Comparison of ENCODE assay signal across 14 mouse cellular contexts in genomic region chr1:188457221-188458008, GRCm38 (mm10).
DNase-seq lines count a peak whose midpoint lies in the region; ATAC-seq lines count a peak whose summit lies in the region.
"Had no signal": no experiment of that assay in that cellular context is flagged by ENCODE, and none has a peak within 500 bp of the region (broad histone marks: within the 10 kb centered on the region; RNA-seq: fewer than 3 reads in every experiment).

No protein-coding gene starts in this region.

- intact Hi-C loops in gastrocnemius, postnatal 14 days (cut with DNase I; ENCODE audit: low total_unique reads), result no loop called here

- H3K27me3 ChIP-seq in limb, embryonic 12.5 days, result peaks cover 10% of the 10 kb centered on the region; the same call in 1 of the 2 replicates
- H3K27me3 ChIP-seq in limb, embryonic 10.5 days (ENCODE audit: low read depth, poor library complexity, severe bottlenecking), result peaks cover 20% of the 10 kb centered on the region
- 0 out of 2 replicates have a peak, but pooled peaks cover 7% of the 10 kb centered on the region for H3K27me3 ChIP-seq in forebrain, embryonic 15.5 days
- no peaks in the 10 kb centered on the region for H3K27me3 ChIP-seq in midbrain, embryonic 14.5 days (ENCODE audit: control insufficient read depth, insufficient read depth, low read length)

- ATAC-seq in limb, embryonic 12.5 days (ENCODE audit: insufficient number of reproducible peaks, insufficient read depth, low FRiP score, low TSS enrichment, low read depth), result no peak
- peak; percentile 83 for ATAC-seq in forebrain, embryonic 15.5 days (replicated peaks)
- no peak for ATAC-seq in midbrain, embryonic 14.5 days (ENCODE audit: low FRiP score, low TSS enrichment)

- H3K4me1 ChIP-seq in limb, embryonic 12.5 days (replicated peaks), result peaks cover 9% of the 10 kb centered on the region
- peaks cover 28% of the 10 kb centered on the region for H3K4me1 ChIP-seq in limb, embryonic 10.5 days
- peaks cover 29% of the 10 kb centered on the region for H3K4me1 ChIP-seq in forebrain, embryonic 15.5 days
- H3K4me1 ChIP-seq in midbrain, embryonic 14.5 days (ENCODE audit: control insufficient read depth, insufficient read depth, low read length), result peaks cover 12% of the 10 kb centered on the region; the same call in 1 of the 2 replicates
- H3K4me1 ChIP-seq: limb, embryonic 15.5 days had no signal

- peak; percentile 17 for DNase-seq in embryo, embryonic 10 days (ENCODE audit: low spot score)
- no peak for DNase-seq in embryo, embryonic 9.5 days (ENCODE audit: extremely low spot score)
- no peak for DNase-seq in limb, embryonic 10.5 days (ENCODE audit: low spot score)
- peak; percentile 33 for DNase-seq in midbrain, embryonic 14.5 days
- no peak for DNase-seq in gastrocnemius, postnatal 14 days
- DNase-seq in thymus, postnatal 25 days, result no peak
- DNase-seq: adrenal gland, postnatal 25 days; cerebellum, adult 2 months; gastrocnemius, adult 2 months; lung, postnatal 14 days; thymus, adult 18-20 months had no signal

- WGBS in limb, embryonic 12.5 days, result 17% methylated on average over 13 of the region's 13 CpGs
- 26% methylated on average over 13 of the region's 13 CpGs for WGBS in limb, embryonic 10.5 days
- WGBS in forebrain, embryonic 15.5 days, result 18% methylated on average over 13 of the region's 13 CpGs
- 46% methylated on average over 13 of the region's 13 CpGs for WGBS in midbrain, embryonic 14.5 days

- no peak overlapping the region for H3K4me3 ChIP-seq in limb, embryonic 12.5 days (replicated peaks)
- H3K4me3 ChIP-seq in limb, embryonic 10.5 days, result no peak overlapping the region
- no peak overlapping the region for H3K4me3 ChIP-seq in forebrain, embryonic 15.5 days
- no peak overlapping the region for H3K4me3 ChIP-seq in midbrain, embryonic 14.5 days (replicated peaks; ENCODE audit: low read depth, low read length)
- H3K4me3 ChIP-seq: gastrocnemius, adult 2 months; limb, embryonic 15.5 days had no signal

- H3K4me2 ChIP-seq in limb, embryonic 12.5 days, result 0 out of 2 replicates have a peak overlapping the region, but pooled peaks have one; percentile 24
- H3K4me2 ChIP-seq in forebrain, embryonic 15.5 days (replicated peaks), result peak overlapping the region; percentile 22; the same call in 1 of the 2 replicates
- H3K4me2 ChIP-seq in midbrain, embryonic 14.5 days (ENCODE audit: low read length), result no peak overlapping the region
- H3K4me2 ChIP-seq: limb, embryonic 15.5 days had no signal

- H3K27ac ChIP-seq in limb, embryonic 12.5 days, result no peak overlapping the region
- no peak overlapping the region for H3K27ac ChIP-seq in limb, embryonic 10.5 days
- peak overlapping the region; percentile 53 for H3K27ac ChIP-seq in forebrain, embryonic 15.5 days (replicated peaks)
- no peak overlapping the region for H3K27ac ChIP-seq in midbrain, embryonic 14.5 days (replicated peaks; ENCODE audit: low read depth, low read length)
- H3K27ac ChIP-seq: gastrocnemius, adult 2 months; limb, embryonic 15.5 days had no signal

- no peaks in the 10 kb centered on the region for H3K36me3 ChIP-seq in limb, embryonic 12.5 days
- H3K36me3 ChIP-seq in limb, embryonic 10.5 days, result no peaks in the 10 kb centered on the region
- H3K36me3 ChIP-seq in forebrain, embryonic 15.5 days, result no peaks in the 10 kb centered on the region
- no peaks in the 10 kb centered on the region for H3K36me3 ChIP-seq in midbrain, embryonic 14.5 days (ENCODE audit: control insufficient read depth, insufficient read depth, low read length)
- H3K36me3 ChIP-seq: limb, embryonic 15.5 days had no signal

- no peak overlapping the region for H3K9ac ChIP-seq in limb, embryonic 12.5 days (replicated peaks)
- H3K9ac ChIP-seq in forebrain, embryonic 15.5 days (replicated peaks), result no peak overlapping the region
- no peak overlapping the region for H3K9ac ChIP-seq in midbrain, embryonic 14.5 days (replicated peaks; ENCODE audit: low read length)
- H3K9ac ChIP-seq: limb, embryonic 15.5 days had no signal

- no peaks in the 10 kb centered on the region for H3K9me3 ChIP-seq in limb, embryonic 12.5 days
- no peaks in the 10 kb centered on the region for H3K9me3 ChIP-seq in limb, embryonic 10.5 days (replicated peaks)
- no peaks in the 10 kb centered on the region for H3K9me3 ChIP-seq in forebrain, embryonic 15.5 days
- H3K9me3 ChIP-seq in midbrain, embryonic 14.5 days (ENCODE audit: control insufficient read depth, low read length), result no peaks in the 10 kb centered on the region
- H3K9me3 ChIP-seq: limb, embryonic 15.5 days had no signal

Comparison
In these comparisons a context has a peak if more than half of its experiments do, and no peak if none do; other contexts are left out.
1. DNase-seq: peak in embryo, embryonic 10 days (single experiment) and midbrain, embryonic 14.5 days (single experiment); none in embryo, embryonic 9.5 days (single experiment), limb, embryonic 10.5 days (single experiment), gastrocnemius, postnatal 14 days (single experiment) and thymus, postnatal 25 days (single experiment).